Mouse (Mus musculus) hindbrain, embryonic 16.5 days (tissue): ENCODE measurements around the gene Slc29a2. TPM values are rescaled to one million over a fixed set of nuclear protein-coding genes. Genes with fewer than 3 reads are reported as not detected.

Source experiments
- ATAC-seq: fragments of 200-750 bp; cut with Nextera tagmentation; 2 replicates; pipeline ENCODE4 v1.8.0; 2017; ENCODE audit warnings: moderate TSS enrichment, moderate library complexity
- H3K27ac ChIP-seq: fragments of 300-500 bp; sonication (generic); 2 replicates; pipeline ENCODE4 v1.5.1; 2014; ENCODE audit warnings: low read depth, mild to moderate bottlenecking, control low read depth, low read length, moderate library complexity
- H3K27me3 ChIP-seq: fragments of 300-500 bp; sonication (generic); replicated peaks from 2 replicates; pipeline ENCODE4 v1.6.1; 2014; ENCODE audit warnings: low read length; ENCODE audit not compliant: control insufficient read depth, insufficient read depth
- H3K36me3 ChIP-seq: fragments of 300-500 bp; sonication (generic); 2 replicates; pipeline ENCODE4 v1.6.1; 2014; ENCODE audit warnings: mild to moderate bottlenecking, low read length, moderate library complexity, mixed read lengths; ENCODE audit not compliant: control insufficient read depth, insufficient read depth
- H3K4me1 ChIP-seq: fragments of 300-500 bp; sonication (generic); 2 replicates; pipeline ENCODE4 v1.6.1; 2014; ENCODE audit warnings: low read depth, low read length; ENCODE audit not compliant: control insufficient read depth, insufficient read depth
- H3K4me2 ChIP-seq: fragments of 300-500 bp; sonication (generic); 2 replicates; pipeline ENCODE4 v1.6.1; 2014; ENCODE audit warnings: mild to moderate bottlenecking, low read length, control low read depth, moderate library complexity
- H3K4me3 ChIP-seq: fragments of 300-500 bp; sonication (generic); 2 replicates; pipeline ENCODE4 v1.5.1; 2014; ENCODE audit warnings: mild to moderate bottlenecking, low read length, control low read depth, moderate library complexity
- H3K9ac ChIP-seq: fragments of 300-500 bp; sonication (generic); 2 replicates; pipeline ENCODE4 v1.6.1; 2014; ENCODE audit warnings: low read depth, mild to moderate bottlenecking, control low read depth, low read length, moderate library complexity
- H3K9me3 ChIP-seq: fragments of 300-500 bp; sonication (generic); 2 replicates; pipeline ENCODE4 v1.6.1; 2014; ENCODE audit warnings: mild to moderate bottlenecking, low read length, moderate library complexity; ENCODE audit not compliant: control insufficient read depth
- WGBS: fragments of 180-500 bp; shearing (Covaris S2); extraction: QIAGEN DNeasy Blood & Tissue Kit; methylation state at CpG from one replicate; pipeline ENCODE4 v1.1.7; 2014; 5-methylcytosine and 5-hydroxymethylcytosine counted together
- polyA plus RNA-seq: library from polyadenylated mRNA; unstranded; fragments of >200 nt; fragmentation: Nextera tagmentation; extraction: Ambion mirVana; gene quantifications from 2 replicates; pipeline ENCODE4 v1.2.1, GENCODE M21; 2015

Slc29a2 gene
- polyA plus RNA-seq, result 15.0 and 16.6 TPM in 2 replicates

GRCm38 (mm10) chr19:5023621-5024479 lies at the start of gene Slc29a2:
Gene Slc29a2 (plus strand): TSS chr19:5023860.
- peak; percentile 96 for ATAC-seq
- WGBS, result 0% methylated on average over 55 of the region's 62 CpGs
- H3K9me3 ChIP-seq, result no peaks in the 10 kb centered on the region
- no peaks in the 10 kb centered on the region for H3K27me3 ChIP-seq
- peak within 1 kb of the TSS; percentile 90 for H3K4me2 ChIP-seq
- H3K27ac ChIP-seq, result peak within 1 kb of the TSS; percentile 90
- H3K4me3 ChIP-seq, result peak within 1 kb of the TSS; percentile 86
- peaks cover 8% of the 10 kb centered on the region; the same call in 1 of the 2 replicates for H3K36me3 ChIP-seq
- H3K4me1 ChIP-seq, result peaks cover 3% of the 10 kb centered on the region; the same call in 1 of the 2 replicates
- peak within 1 kb of the TSS; percentile 91 for H3K9ac ChIP-seq

DNA sequence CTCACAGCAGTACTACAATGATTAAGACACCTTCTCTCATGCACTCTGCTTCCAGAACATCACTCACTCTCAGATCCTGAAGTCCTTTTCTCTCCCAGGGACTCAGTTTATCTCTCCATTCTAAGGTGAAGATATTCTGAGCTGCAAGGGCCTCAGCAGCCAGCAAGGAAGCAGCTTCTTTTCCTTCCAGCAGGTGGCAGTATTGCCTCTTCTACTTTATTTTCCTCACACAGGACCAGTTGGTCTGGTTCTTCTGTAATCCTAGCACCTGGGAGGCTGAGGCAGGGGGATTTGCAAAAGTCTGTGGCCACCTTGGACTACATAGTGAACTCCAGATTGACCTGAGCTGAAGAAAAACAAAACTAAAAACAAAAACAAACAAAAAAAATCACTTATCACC lies 41.9 kb upstream of the Slc29a2 start:
- H3K27me3 ChIP-seq, result peaks cover 27% of the 10 kb centered on the region
- no peak overlapping the region for H3K9ac ChIP-seq
- no peak overlapping the region for H3K4me3 ChIP-seq
- no peaks in the 10 kb centered on the region for H3K36me3 ChIP-seq
- H3K4me1 ChIP-seq, result no peaks in the 10 kb centered on the region
- no peaks in the 10 kb centered on the region for H3K9me3 ChIP-seq
- ATAC-seq, result no peak; the same call in 1 of the 2 replicates
- no peak overlapping the region for H3K4me2 ChIP-seq
- H3K27ac ChIP-seq, result no peak overlapping the region

DNA sequence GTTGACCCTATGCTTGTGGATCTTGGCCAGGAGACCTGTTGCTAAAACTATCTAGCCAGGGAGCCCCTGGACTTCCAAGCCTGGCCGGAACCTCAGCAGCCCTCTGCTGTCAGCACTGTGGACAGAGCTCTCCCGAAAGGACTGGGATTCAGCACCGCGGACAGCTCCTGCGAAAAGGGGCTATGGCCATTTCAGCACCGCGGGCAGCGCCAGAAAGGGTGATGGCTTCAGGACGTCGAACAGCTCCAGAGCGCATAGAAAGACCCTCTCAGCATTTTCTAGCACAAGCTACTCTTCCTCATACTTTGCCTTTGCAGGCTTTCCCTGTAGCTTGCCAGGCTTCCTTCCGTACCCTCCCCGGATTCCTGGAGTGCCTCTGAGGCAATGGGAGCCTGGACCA lies 34.6 kb upstream of the Slc29a2 start:
- H3K27ac ChIP-seq, result no peak overlapping the region
- H3K9me3 ChIP-seq, result no peaks in the 10 kb centered on the region
- H3K4me1 ChIP-seq, result peaks cover 34% of the 10 kb centered on the region
- 0 out of 2 replicates have a peak, but pooled peaks have one; percentile 1 for ATAC-seq
- H3K36me3 ChIP-seq, result no peaks in the 10 kb centered on the region
- WGBS, result 2% methylated on average over 13 of the region's 13 CpGs
- peak overlapping the region; percentile 70 for H3K9ac ChIP-seq
- H3K27me3 ChIP-seq, result peaks cover 30% of the 10 kb centered on the region
- H3K4me2 ChIP-seq, result peak overlapping the region; percentile 81
- H3K4me3 ChIP-seq, result peak overlapping the region; percentile 56

- peak overlapping the region; percentile 70 for H3K9ac ChIP-seq
- peak overlapping the region; percentile 78 for H3K27ac ChIP-seq
- peak overlapping the region; percentile 56 for H3K4me3 ChIP-seq
- peaks cover 24% of the 10 kb centered on the region for H3K27me3 ChIP-seq
- no peaks in the 10 kb centered on the region for H3K36me3 ChIP-seq
- H3K9me3 ChIP-seq, result no peaks in the 10 kb centered on the region
- H3K4me1 ChIP-seq, result peaks cover 37% of the 10 kb centered on the region
- ATAC-seq, result peak; percentile 83
- peak overlapping the region; percentile 81 for H3K4me2 ChIP-seq
- WGBS, result 11% methylated on average over 45 of the region's 47 CpGs
Observed at GRCm38 (mm10) chr19:4989434-4990255, 34.0 kb upstream of the Slc29a2 start.

DNA sequence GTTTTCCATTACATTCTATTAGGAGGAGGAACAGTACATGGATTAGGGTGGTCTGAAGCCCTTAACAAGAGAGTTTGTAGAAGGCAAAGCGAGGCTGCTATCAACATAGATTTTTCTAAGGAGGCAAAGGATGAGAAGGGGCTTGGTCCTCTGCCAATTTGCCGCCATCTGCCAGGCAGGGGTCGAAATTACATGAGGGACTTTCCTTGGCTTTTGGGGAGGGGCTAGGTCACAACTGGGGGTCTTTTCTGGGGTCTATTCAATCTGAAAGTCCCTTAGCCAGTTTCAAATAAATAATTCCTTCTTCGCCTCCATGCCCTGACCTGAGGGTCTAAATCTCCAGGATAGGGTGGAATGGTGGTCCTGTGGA lies 33.4 kb upstream of the Slc29a2 start, which contains the start of gene Npas4:
TSS of gene Npas4 (minus strand) at position 61 of the 370 bp plus-strand sequence.
- Histone ChIP-seq H3K4me3 (peak within 1 kb of the TSS; percentile 56), H3K4me1 (peaks cover 40% of the 10 kb centered on the region), H3K27ac (peak within 1 kb of the TSS; percentile 78), H3K36me3 (no peaks in the 10 kb centered on the region), H3K9me3 (no peaks in the 10 kb centered on the region), H3K27me3 (peaks cover 18% of the 10 kb centered on the region), H3K4me2 (peak within 1 kb of the TSS; percentile 81), H3K9ac (peak within 1 kb of the TSS; percentile 70)
- WGBS, result 19% methylated on average over 4 of the region's 4 CpGs
- ATAC-seq, result no peak

DNA sequence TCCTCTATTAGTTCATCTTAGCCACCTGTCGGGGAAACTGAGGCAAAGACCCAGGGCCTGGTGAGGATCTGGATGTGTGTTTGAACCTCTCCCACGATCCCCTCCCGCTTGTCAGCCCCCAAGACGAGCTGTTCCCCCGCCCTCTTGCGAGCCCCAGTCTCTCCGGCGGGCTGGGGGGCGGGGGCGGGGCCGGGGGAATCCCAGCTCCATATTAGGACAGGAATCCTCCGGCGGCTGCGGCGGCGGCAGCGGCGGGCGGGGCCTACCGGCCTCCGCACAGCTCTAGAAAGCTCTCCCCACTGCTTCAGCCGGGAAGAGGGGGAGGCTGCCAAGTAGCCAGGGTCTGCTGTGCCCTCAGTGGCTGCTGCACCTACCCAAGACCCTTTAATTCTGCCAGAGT lies 32.9 kb upstream of the Slc29a2 start:
- peak overlapping the region; percentile 78; the same call in 1 of the 2 replicates for H3K27ac ChIP-seq
- no peaks in the 10 kb centered on the region for H3K9me3 ChIP-seq
- H3K36me3 ChIP-seq, result no peaks in the 10 kb centered on the region
- H3K27me3 ChIP-seq, result peaks cover 18% of the 10 kb centered on the region
- ATAC-seq, result no peak
- peak overlapping the region; percentile 56 for H3K4me3 ChIP-seq
- 3% methylated on average over 12 of the region's 22 CpGs for WGBS
- peak overlapping the region; percentile 81 for H3K4me2 ChIP-seq
- H3K4me1 ChIP-seq, result peaks cover 40% of the 10 kb centered on the region
- H3K9ac ChIP-seq, result peak overlapping the region; percentile 55; the same call in 1 of the 2 replicates

GRCm38 (mm10) chr19:4992371-4992770 lies 31.3 kb upstream of the Slc29a2 start:
- H3K4me1 ChIP-seq, result peaks cover 40% of the 10 kb centered on the region
- peaks cover 9% of the 10 kb centered on the region for H3K27me3 ChIP-seq
- H3K9ac ChIP-seq, result no peak overlapping the region
- 0 out of 2 replicates have a peak overlapping the region, but pooled peaks have one; percentile 29 for H3K4me2 ChIP-seq
- no peaks in the 10 kb centered on the region for H3K36me3 ChIP-seq
- no peak for ATAC-seq
- 15% methylated on average over 8 of the region's 8 CpGs for WGBS
- H3K9me3 ChIP-seq, result no peaks in the 10 kb centered on the region
- no peak overlapping the region for H3K4me3 ChIP-seq
- no peak overlapping the region for H3K27ac ChIP-seq

GRCm38 (mm10) chr19:4992904-4993303 lies 30.8 kb upstream of the Slc29a2 start:
- peaks cover 42% of the 10 kb centered on the region for H3K4me1 ChIP-seq
- 4% methylated on average over 9 of the region's 9 CpGs for WGBS
- H3K9ac ChIP-seq, result no peak overlapping the region

More at GRCm38 (mm10) chr19:4992904-4993303, 30.8 kb upstream of the Slc29a2 start:
- H3K27ac ChIP-seq, result no peak overlapping the region
- peaks cover 8% of the 10 kb centered on the region; the same call in 1 of the 2 replicates for H3K27me3 ChIP-seq
- no peaks in the 10 kb centered on the region for H3K36me3 ChIP-seq
- H3K4me2 ChIP-seq, result peak overlapping the region; percentile 29
- H3K4me3 ChIP-seq, result no peak overlapping the region
- H3K9me3 ChIP-seq, result no peaks in the 10 kb centered on the region
- ATAC-seq, result no peak
